Mouse (Mus musculus): ENCODE results near the gene Sectm1a.

- TF ChIP-seq EP300 (IDR thresholded peaks at IDR 0.05): no peak
- no peak for TF ChIP-seq CTCF (IDR thresholded peaks at IDR 0.05)
Observed at GRCm38 (mm10) chr11:121129616-121130015, 48.6 kb upstream of the Sectm1a start.
